Mouse (Mus musculus) kidney, adult 8-10 months (tissue): ENCODE data around the gene AU021092.
A peak's percentile ranks its signal among the peaks of the same experiment; 100 is the strongest.
"Not testable (repeated sequence)": the region's sequence is repeated elsewhere in the genome, so short reads cannot be mapped to it uniquely, and the experiment has no call there.

Source experiments
- DNase-seq, 2 experiments: peaks; one replicate each; pipeline ENCODE4 v3.0.0; 2022

Gene AU021092

GRCm38 (mm10) chr16:5222140-5222539 is at the start of gene AU021092:
TSS of gene AU021092 (minus strand) at chr16:5222299.
- peak; percentile 36 to 53 for DNase-seq

GRCm38 (mm10) chr16:5271411-5272035 is 49.4 kb upstream of the AU021092 start:
- no peak for DNase-seq

- DNase-seq: no peak
Measured at GRCm38 (mm10) chr16:5263926-5264325, 41.8 kb upstream of the AU021092 start.

DNA sequence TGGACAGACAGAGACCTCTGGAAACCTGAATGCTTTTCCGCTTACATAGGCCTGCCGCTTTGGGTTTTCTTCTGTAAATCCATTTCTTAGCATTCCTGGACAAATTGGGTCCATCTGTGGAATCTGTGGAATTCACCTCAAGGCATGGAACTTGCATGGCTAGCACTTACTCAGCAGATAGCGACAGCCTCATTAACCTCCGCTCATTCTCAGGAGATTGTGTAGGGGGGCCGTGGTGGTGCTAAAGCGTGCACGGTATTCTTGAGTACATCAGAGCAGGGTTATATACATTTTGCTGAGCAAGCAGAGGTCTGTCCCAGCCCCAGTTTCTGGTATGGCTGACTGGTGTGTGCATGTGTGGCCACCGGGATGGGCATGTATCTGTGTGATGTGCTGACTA is 41.1 kb upstream of the AU021092 start:
- no peak for DNase-seq

- peak; percentile 99 to 100 for DNase-seq
Measured at GRCm38 (mm10) chr16:5255779-5256496, 33.8 kb upstream of the AU021092 start, which contains the start of gene Eef2kmt. TSS of gene Eef2kmt (minus strand) at chr16:5255983.

DNA sequence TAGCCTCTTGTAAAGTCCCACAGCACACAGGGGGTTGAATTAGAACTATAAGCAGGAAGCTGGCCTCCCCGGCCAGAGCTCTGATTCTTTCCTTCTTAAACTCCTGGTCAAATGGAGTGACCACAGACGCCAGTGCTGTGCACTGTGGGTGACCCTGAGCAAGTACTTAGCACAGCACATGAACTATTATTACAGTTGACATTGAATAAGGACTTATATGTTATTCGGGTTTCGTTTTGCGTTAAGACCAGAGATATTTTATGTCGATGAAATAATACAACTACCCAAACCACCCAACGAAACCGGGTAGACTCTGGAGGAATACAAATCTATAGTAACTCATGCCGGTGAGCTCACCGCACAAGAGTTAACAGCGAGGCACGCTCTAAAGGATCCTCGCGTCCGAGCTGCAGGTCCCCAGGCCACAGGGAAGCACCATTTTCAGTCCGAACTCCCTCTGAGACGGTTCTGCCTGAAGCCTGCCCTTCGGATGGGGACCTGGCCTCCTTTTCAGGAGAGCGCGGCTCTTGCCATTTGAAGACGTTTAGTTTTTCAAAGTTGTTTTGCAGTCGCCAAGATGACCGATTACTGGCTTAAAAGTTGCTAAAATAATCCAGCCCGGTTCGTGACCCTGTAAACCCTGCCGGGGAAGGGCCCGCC is 33.1 kb upstream of the AU021092 start:
- peak in 1 of 2 experiments; percentile 12 for DNase-seq

DNA sequence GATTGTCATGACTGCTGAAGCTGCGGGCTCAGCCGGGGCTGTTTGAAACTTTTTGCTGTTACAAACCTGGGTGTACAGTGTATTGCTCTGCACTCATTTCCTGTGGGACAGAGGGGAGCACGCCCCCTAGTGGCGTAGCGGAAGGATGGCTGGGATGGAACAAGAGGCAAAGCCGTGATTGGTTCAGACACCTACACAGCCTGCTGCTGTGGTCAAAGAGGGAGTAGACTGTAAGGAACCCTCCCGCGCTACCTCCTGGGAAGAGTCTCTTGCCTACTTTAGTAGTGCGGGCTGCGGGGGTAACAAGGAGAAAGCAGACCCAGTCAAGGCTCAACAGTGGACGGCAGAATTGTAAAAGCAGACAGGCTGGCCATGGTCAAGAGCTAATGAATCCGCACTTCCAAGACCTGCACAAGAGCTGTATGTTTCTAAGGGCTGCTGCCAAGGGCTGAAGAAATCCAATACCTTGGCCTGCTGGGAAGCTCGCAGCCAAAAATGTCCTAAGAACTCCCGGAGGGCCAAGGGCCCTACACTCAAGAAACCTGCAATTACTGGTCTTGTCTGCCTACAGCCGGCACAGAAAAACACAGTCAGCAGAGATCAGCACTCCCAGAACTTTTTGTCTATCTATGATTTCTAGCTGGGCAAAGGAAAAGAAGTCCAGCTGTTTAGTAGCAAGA is 32.4 kb upstream of the AU021092 start:
- DNase-seq: peak; percentile 74 to 75

GRCm38 (mm10) chr16:5252260-5252659 is 30.2 kb upstream of the AU021092 start:
- no peak for DNase-seq

DNA sequence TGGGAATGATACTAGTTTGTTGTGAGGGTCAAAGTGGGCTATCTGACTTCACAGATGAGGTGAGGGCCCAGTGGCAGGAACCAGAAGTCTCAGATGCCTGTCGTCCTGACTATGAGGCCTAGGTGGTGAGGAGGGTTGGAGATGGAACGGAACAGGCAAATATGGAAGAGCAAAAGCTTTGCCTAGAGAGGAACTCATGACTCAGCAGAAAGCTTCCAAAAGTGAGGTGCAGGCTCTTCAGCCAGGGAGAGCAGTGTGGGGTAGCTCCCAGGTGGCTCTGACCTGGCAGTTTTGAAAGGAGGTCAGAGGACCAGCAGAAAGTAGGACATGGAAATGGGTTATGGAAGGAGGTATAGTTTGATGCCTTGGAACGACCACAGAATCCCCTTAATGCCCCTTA is 28.8 kb upstream of the AU021092 start:
- DNase-seq: no peak

DNA sequence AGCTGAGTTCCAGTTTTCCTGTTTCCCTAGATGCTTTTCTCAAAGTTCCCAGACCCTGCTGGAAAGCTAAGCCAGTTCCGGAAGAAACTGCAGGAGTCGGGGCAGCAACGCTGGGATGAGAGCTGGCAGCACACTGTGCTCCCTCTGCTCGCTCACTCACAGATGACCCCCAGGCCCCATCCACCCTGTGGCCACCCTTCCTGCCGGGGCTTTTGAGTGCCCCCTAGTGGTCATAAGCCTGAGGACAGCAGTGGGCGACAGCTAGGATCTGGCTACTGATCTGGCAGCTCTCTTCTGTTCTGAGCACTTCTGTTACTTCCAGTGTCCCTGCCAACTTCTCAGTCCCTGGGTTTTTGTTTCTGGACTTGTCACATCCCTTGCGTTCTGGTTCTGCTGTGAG is 22.3 kb upstream of the AU021092 start:
- DNase-seq: peak; percentile 39 to 74

DNA sequence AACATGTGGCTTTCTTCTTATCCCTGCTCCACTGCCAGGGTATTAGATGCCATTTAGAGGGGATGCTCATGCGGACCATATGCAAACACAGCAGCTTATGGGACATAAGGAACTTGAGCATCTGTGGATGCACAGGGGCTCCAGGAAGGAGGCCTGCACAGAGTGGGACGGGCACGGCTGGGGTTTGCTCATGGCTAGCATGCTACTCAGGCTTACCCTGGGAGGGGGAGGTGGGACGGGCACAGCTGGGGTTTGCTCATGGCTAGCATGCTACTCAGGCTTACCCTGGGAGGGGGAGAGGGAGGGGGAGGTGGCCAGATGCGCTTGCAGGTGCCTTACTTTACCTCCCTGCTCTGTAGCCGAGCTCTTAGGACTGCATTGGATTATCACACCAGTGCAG is 20.8 kb upstream of the AU021092 start:
- no peak for DNase-seq

DNA sequence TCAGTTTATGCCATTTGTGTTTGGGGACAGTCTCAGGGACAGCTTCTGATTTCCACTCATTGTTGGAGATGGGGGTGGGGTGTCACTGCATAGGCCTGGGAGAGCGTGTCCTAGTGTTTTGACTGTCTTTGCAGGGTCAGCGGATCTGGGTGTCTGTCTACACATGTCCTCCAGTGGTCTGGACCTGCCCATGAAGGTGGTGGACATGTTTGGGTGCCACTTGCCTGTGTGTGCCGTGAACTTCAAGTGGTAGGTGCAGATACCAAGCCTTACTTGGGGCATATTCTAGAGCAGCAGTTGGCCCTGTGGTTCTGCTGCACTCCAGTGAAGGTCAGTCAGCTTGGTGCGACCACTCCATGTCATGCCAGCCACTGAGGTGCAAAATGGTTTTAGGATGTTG is 20.3 kb upstream of the AU021092 start:
- DNase-seq: no peak

DNA sequence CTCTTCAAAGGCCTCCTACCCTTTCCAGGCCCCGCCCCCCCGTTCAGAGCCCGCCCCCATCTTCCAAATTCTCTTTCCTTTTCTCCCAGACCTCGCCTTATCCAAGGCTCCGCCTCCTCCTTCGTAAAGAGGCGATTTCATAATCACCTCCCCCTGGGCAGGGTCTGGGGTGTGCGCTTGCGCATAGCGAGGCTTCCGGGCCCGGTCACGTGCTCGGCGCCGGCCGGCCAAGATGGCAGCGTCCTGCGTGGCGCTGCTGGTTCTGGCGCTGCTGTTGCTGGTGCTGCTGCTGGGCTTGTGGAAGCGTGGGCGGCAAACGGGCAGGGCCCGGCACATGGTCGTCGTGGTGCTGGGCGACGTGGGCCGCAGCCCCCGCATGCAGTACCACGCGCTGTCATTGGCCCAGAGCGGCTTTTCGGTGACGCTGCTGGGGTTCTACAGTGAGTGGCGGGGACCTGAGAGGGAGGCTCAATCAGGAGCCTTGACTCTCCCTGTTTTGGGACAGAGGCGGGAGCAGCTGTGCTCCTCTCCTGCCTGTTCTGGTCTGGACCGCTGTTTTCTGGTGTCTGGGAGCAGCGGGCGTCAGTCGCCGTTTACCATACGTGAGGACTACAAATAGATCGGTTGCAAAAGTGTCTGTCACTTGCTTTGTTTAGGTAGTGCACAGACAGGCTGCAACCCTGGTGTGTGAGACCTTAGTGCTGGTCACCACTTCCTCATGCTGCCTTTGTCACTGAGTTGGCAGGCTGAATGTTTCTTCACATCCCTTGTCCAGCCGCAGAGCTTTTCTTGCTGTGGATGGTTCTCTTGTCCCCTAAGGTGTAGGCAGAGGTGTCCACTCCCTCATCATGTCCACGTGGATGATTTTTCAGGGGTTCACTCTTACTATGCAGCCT is 11.6 kb upstream of the AU021092 start, which contains the start of gene Alg1:
Alg1 (plus strand) TSS at position 204 of the 896 bp plus-strand sequence.
- DNase-seq: peak; percentile 94 to 95

GRCm38 (mm10) chr16:5232982-5233381 is 10.9 kb upstream of the AU021092 start:
- no peak for DNase-seq

DNA sequence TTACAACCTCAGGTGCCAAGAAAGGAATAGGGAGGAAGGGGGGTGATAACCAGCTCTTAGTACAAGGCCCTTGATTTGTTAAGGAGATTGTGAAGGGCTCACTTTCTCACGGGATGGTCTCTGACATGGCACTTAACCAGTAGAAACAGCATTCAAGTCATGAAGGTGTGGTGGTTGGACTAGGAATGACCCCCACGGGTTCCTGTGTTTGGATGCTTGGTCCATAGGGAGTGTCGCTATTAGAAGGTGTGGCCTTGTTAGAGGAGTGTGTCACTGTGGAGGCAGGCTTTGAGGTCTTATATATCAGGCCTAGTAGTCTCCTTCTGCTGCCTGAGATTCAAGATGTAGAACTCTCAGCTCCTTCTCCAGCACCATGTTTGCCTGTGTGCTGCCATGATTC is 6.0 kb upstream of the AU021092 start:
- not testable (repeated sequence) for DNase-seq

DNA sequence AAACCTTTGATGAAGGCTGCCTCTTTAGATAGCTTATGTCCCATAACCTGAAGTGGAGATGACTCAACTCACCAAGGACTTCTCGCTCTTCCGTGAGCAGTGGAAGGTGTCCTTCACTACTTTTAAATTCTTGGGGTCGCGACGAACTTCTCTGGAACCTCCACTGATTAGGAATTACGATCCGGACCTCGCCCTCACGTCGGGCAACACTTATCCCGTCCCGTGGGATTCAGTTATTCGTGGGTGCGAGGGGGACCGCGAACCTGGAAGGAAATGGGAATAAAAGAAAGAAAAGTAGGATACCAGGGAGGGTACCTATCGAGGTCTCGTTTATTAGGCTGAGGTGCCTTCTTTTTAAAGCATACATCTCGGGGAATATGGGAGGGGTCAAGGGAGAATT is 5.4 kb upstream of the AU021092 start:
- not testable (repeated sequence) for DNase-seq

GRCm38 (mm10) chr16:5226534-5226933 is 4.4 kb upstream of the AU021092 start:
- DNase-seq: peak in 1 of 2 experiments; percentile 42

GRCm38 (mm10) chr16:5221403-5221802 is 696 bp downstream of the AU021092 start:
- DNase-seq: no peak

GRCm38 (mm10) chr16:5217341-5218133 is 4.6 kb downstream of the AU021092 start:
- peak; percentile 73 to 84 for DNase-seq

GRCm38 (mm10) chr16:5216686-5217085 is 5.4 kb downstream of the AU021092 start:
- DNase-seq: no peak

DNA sequence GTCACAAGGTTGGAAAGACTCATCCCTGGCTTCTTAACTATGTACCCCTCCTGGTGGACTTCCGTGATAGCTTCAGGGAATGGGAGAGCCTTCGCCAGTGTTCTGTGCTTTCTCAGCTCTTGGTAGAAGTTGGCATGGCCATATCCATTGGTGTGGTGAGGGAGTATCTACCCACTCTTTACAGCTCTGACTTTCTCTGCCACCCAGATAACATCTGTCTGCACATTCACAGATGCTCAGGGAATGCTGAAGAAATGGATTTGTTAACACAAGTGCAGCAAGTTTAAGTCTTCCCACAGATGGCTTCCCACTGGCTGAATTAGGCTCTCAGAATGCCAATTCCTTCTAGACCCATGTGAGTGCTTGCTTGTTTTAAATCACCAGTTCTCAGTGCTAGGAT is 8.0 kb downstream of the AU021092 start:
- DNase-seq: no peak
